Mouse (Mus musculus): ENCODE measurements at regions not wholly inside any gene's neighbourhood (a gene's known extent, or its start where the extent isn't known, plus 50 kb on each side); places are given as distances from the start of the nearest gene placed in this dataset.
"Not testable (repeated sequence)": the region's sequence is repeated elsewhere in the genome, so short reads cannot be mapped to it uniquely, and the experiment has no call there.

GRCm38 (mm10) chr3:8006708-8007395 is 1386.6 kb upstream of the 1700008P02Rik start:
- intact Hi-C loops (cut with DNase I) = no loop called here
- no peak for DNase-seq

- DNase-seq = no peak
- intact Hi-C loops (cut with DNase I) = no loop called here
These were observed 1386.0 kb upstream of the 1700008P02Rik start for GRCm38 (mm10) chr3:8006273-8006672.

- intact Hi-C loops (cut with DNase I); DNase-seq: not testable (repeated sequence)
These were observed 1385.4 kb upstream of the 1700008P02Rik start for GRCm38 (mm10) chr3:8005684-8006083.

- DNase-seq = no peak
- intact Hi-C loops (cut with DNase I) = no loop called here
These were observed 1384.0 kb upstream of the 1700008P02Rik start for GRCm38 (mm10) chr3:8004271-8004670.

- intact Hi-C loops (cut with DNase I) = no loop called here
- DNase-seq = no peak
These were observed 1380.8 kb upstream of the 1700008P02Rik start for GRCm38 (mm10) chr3:8001027-8001426.

GRCm38 (mm10) chr3:7992322-7992721 is 1372.1 kb upstream of the 1700008P02Rik start:
- intact Hi-C loops (cut with DNase I) = no loop called here
- DNase-seq = no peak

GRCm38 (mm10) chr3:7973287-7973686 is 1353.0 kb upstream of the 1700008P02Rik start:
- intact Hi-C loops (cut with DNase I) = no loop called here
- no peak for DNase-seq

GRCm38 (mm10) chr3:7953911-7954310 is 1333.7 kb upstream of the 1700008P02Rik start:
- intact Hi-C loops (cut with DNase I) = no loop called here
- DNase-seq = no peak

GRCm38 (mm10) chr3:7943646-7944381 is 1323.6 kb upstream of the 1700008P02Rik start:
- no peak for DNase-seq
- intact Hi-C loops (cut with DNase I) = no loop called here
